Mouse (Mus musculus) forebrain, embryonic 13.5 days (tissue): ENCODE measurements at regions not wholly inside any gene's neighbourhood (a gene's known extent, or its start where the extent isn't known, plus 50 kb on each side); places are given as distances from the start of the nearest gene placed in this dataset.

Experiments
- ATAC-seq: fragments of 200-750 bp; cut with Nextera tagmentation; 2 replicates; pipeline ENCODE4 v1.8.0; 2017
- H3K27ac ChIP-seq: fragments of 300-500 bp; sonication (generic); 2 replicates; pipeline ENCODE4 v1.5.1; 2015; ENCODE audit warnings: inconsistent platforms, mild to moderate bottlenecking, moderate library complexity
- H3K27me3 ChIP-seq: fragments of 300-500 bp; sonication (generic); 2 replicates; pipeline ENCODE4 v1.6.1; 2015; ENCODE audit warnings: mild to moderate bottlenecking, inconsistent platforms
- H3K36me3 ChIP-seq: fragments of 300-500 bp; sonication (generic); 2 replicates; pipeline ENCODE4 v1.6.1; 2015; ENCODE audit warnings: mild to moderate bottlenecking, inconsistent platforms; ENCODE audit not compliant: poor library complexity, severe bottlenecking
- H3K4me1 ChIP-seq: fragments of 300-500 bp; sonication (generic); 2 replicates; pipeline ENCODE4 v1.6.1; 2015; ENCODE audit warnings: inconsistent platforms
- H3K4me2 ChIP-seq: fragments of 300-500 bp; sonication (generic); 2 replicates; pipeline ENCODE4 v1.6.1; 2015; ENCODE audit warnings: inconsistent platforms, mild to moderate bottlenecking, moderate library complexity
- H3K4me3 ChIP-seq: fragments of 300-500 bp; sonication (generic); 2 replicates; pipeline ENCODE4 v1.5.1; 2015; ENCODE audit warnings: mild to moderate bottlenecking, inconsistent platforms
- H3K9ac ChIP-seq: fragments of 300-500 bp; sonication (generic); 2 replicates; pipeline ENCODE4 v1.6.1; 2015; ENCODE audit warnings: mild to moderate bottlenecking, inconsistent platforms
- H3K9me3 ChIP-seq: fragments of 300-500 bp; sonication (generic); replicated peaks from 2 replicates; pipeline ENCODE4 v1.6.1; 2016; ENCODE audit warnings: inconsistent platforms
- WGBS: fragments of 180-500 bp; shearing (Covaris S2); methylation state at CpG from one replicate; pipeline ENCODE4 v1.1.7; 2015; 5-methylcytosine and 5-hydroxymethylcytosine counted together

- no peaks in the 10 kb centered on the region for H3K36me3 ChIP-seq
- no peak overlapping the region for H3K9ac ChIP-seq
- ATAC-seq = peak; percentile 61; the same call in 1 of the 2 replicates
- no peak overlapping the region for H3K27ac ChIP-seq
- H3K4me1 ChIP-seq = no peaks in the 10 kb centered on the region
- WGBS = 53% methylated on average over 4 of the region's 4 CpGs
- H3K27me3 ChIP-seq = no peaks in the 10 kb centered on the region
- no peak overlapping the region for H3K4me3 ChIP-seq
- no peaks in the 10 kb centered on the region for H3K9me3 ChIP-seq
- H3K4me2 ChIP-seq = no peak overlapping the region
Observed at GRCm38 (mm10) chr5:39557376-39558001, 197.8 kb downstream of the Hs3st1 start.

GRCm38 (mm10) chr5:39537044-39537443, 218.2 kb downstream of the Hs3st1 start:
- Histone ChIP-seq H3K9ac (no peak overlapping the region), H3K4me2 (no peak overlapping the region), H3K9me3 (no peaks in the 10 kb centered on the region), H3K27ac (no peak overlapping the region), H3K4me3 (no peak overlapping the region), H3K27me3 (no peaks in the 10 kb centered on the region), H3K4me1 (peaks cover 14% of the 10 kb centered on the region; the same call in 1 of the 2 replicates), H3K36me3 (no peaks in the 10 kb centered on the region)
- 33% methylated on average over 2 of the region's 2 CpGs for WGBS
- ATAC-seq = no peak

DNA sequence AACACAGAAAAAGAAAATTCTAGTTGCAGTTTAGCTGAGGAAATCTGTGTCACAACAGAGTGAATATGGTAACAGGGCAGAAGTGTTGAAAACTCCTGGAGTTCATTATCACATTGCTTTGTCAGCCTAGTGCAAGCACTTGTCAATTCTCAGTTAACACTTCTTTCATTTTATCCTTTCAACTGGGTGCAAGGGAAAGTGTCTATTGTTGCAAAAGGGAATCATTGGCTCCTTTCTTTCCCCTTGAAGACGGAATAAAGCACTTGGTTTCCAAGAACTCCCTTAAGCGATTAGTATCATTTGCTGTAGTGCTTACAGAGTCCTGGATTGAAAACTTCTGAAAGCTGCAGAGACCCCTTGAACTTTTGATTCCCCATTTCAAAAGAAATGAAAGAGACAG, 218.9 kb downstream of the Hs3st1 start:
- 20% methylated on average over 2 of the region's 2 CpGs for WGBS
- H3K36me3 ChIP-seq = no peaks in the 10 kb centered on the region
- ATAC-seq = 0 out of 2 replicates have a peak, but pooled peaks have one; percentile 36
- H3K27ac ChIP-seq = no peak overlapping the region
- H3K4me1 ChIP-seq = peaks cover 14% of the 10 kb centered on the region; the same call in 1 of the 2 replicates
- H3K27me3 ChIP-seq = no peaks in the 10 kb centered on the region
- H3K4me2 ChIP-seq = no peak overlapping the region
- no peaks in the 10 kb centered on the region for H3K9me3 ChIP-seq
- no peak overlapping the region for H3K4me3 ChIP-seq
- no peak overlapping the region for H3K9ac ChIP-seq

DNA sequence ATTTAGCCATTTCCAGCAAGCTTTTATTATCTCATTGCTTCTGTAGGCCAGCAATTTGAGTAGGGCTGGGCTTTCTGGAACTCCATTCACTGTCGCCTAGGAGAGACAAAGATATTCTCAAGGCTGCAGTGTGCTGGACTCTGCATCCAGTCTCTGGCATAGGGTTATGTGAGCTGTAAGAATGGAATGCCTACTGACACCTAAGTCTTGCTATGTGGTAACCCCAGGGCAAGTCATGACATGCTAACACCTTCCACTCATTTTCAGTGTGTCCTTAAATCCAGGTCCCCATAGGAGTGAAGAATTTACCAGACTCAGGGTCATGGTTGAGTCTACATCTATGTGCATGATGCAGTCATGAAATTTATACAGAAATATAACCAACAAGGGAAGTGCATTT, 245.0 kb downstream of the Hs3st1 start:
- no peak for ATAC-seq
- Histone ChIP-seq H3K9ac (no peak overlapping the region), H3K9me3 (no peaks in the 10 kb centered on the region), H3K4me3 (no peak overlapping the region), H3K36me3 (no peaks in the 10 kb centered on the region), H3K4me1 (no peaks in the 10 kb centered on the region), H3K27me3 (no peaks in the 10 kb centered on the region), H3K27ac (no peak overlapping the region), H3K4me2 (no peak overlapping the region)
- WGBS = 80% methylated on average over 1 of the region's 1 CpGs

DNA sequence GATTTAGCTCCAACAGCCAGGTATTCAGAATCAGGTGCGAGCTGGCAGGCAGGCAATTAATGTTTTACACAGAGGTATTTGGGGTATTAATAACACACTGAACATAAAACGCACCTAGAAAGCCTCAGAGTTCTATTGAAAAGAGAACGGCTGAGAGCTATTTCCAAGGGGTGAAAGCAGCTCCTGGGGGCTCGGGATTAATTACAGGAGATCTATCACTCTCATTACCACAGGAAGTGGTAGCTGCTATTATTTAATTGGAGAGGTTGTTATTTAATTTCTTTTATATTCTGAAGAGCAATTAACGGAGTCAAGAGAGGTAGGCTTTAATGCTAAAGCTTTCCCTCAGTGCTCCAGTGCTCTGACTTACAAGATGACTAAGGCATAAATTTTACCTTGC, 272.5 kb downstream of the Hs3st1 start:
- WGBS = 22% methylated on average over 5 of the region's 5 CpGs
- no peak for ATAC-seq
- H3K27ac ChIP-seq = no peak overlapping the region
- no peaks in the 10 kb centered on the region for H3K9me3 ChIP-seq
- no peak overlapping the region for H3K4me2 ChIP-seq
- no peaks in the 10 kb centered on the region for H3K4me1 ChIP-seq
- no peaks in the 10 kb centered on the region for H3K27me3 ChIP-seq
- no peak overlapping the region for H3K4me3 ChIP-seq
- H3K9ac ChIP-seq = no peak overlapping the region
- no peaks in the 10 kb centered on the region for H3K36me3 ChIP-seq

DNA sequence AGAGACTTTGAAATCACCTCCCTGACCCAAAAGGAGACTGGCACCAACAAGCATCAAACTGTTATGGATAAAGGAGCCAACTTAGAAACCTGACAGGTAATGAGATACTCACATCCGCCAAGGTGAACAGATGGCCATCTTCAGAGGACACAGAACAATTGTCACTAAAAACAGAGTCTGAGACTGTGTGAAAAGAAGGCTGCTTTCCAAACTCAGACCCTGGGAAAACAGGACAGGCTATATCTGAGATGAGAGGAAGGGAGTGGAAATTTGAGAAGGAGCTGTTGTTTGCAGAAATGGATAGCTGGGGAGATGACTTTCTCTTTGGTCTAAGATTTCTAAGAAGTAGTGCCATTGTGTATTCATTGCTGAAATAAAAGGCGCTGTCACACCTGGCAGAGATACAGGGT, 297.2 kb downstream of the Hs3st1 start:
- 82% methylated on average over 2 of the region's 2 CpGs for WGBS
- Histone ChIP-seq H3K4me3 (no peak overlapping the region), H3K27ac (no peak overlapping the region), H3K4me2 (no peak overlapping the region), H3K9ac (no peak overlapping the region), H3K4me1 (no peaks in the 10 kb centered on the region), H3K36me3 (no peaks in the 10 kb centered on the region), H3K27me3 (no peaks in the 10 kb centered on the region), H3K9me3 (no peaks in the 10 kb centered on the region)
- ATAC-seq = no peak

DNA sequence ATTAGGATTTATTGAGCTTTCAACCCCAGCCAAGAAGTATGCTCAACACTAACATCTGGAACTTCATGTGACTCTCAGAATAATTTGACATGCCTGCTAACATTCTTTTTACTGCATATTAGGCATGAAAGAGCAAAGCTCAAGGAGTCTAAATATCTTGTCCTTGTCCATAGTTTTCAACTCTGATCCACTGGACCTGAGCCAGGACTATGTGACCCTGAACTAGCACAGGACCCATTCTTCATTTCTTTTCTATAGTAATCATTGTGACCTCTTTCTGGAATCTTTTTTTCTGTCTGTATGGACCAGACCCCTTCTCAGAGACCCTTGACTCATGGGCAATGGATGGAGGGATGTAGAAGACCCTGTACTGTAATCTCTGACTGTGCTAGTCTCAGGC, 301.6 kb downstream of the Hs3st1 start:
- ATAC-seq = no peak

GRCm38 (mm10) chr5:39440817-39441216, 314.5 kb downstream of the Hs3st1 start:
- no peak for ATAC-seq
- Histone ChIP-seq H3K4me1 (no peaks in the 10 kb centered on the region), H3K27me3 (no peaks in the 10 kb centered on the region), H3K9me3 (no peaks in the 10 kb centered on the region), H3K36me3 (no peaks in the 10 kb centered on the region), H3K9ac (no peak overlapping the region), H3K27ac (no peak overlapping the region), H3K4me3 (no peak overlapping the region), H3K4me2 (no peak overlapping the region)
- 88% methylated on average over 3 of the region's 3 CpGs for WGBS

More for the DNA sequence above, 301.6 kb downstream of the Hs3st1 start:
- no peaks in the 10 kb centered on the region for H3K9me3 ChIP-seq
- no peaks in the 10 kb centered on the region for H3K27me3 ChIP-seq
- H3K4me1 ChIP-seq = no peaks in the 10 kb centered on the region
- no peaks in the 10 kb centered on the region for H3K36me3 ChIP-seq
- H3K27ac ChIP-seq = no peak overlapping the region
- H3K4me3 ChIP-seq = no peak overlapping the region
- H3K9ac ChIP-seq = no peak overlapping the region
- H3K4me2 ChIP-seq = no peak overlapping the region

GRCm38 (mm10) chr5:39437463-39438201, 317.6 kb downstream of the Hs3st1 start:
- Histone ChIP-seq H3K4me3 (no peak overlapping the region), H3K4me2 (no peak overlapping the region), H3K9me3 (no peaks in the 10 kb centered on the region), H3K27ac (no peak overlapping the region), H3K27me3 (no peaks in the 10 kb centered on the region), H3K36me3 (no peaks in the 10 kb centered on the region), H3K9ac (no peak overlapping the region), H3K4me1 (no peaks in the 10 kb centered on the region)
- 76% methylated on average over 4 of the region's 4 CpGs for WGBS
- no peak for ATAC-seq

DNA sequence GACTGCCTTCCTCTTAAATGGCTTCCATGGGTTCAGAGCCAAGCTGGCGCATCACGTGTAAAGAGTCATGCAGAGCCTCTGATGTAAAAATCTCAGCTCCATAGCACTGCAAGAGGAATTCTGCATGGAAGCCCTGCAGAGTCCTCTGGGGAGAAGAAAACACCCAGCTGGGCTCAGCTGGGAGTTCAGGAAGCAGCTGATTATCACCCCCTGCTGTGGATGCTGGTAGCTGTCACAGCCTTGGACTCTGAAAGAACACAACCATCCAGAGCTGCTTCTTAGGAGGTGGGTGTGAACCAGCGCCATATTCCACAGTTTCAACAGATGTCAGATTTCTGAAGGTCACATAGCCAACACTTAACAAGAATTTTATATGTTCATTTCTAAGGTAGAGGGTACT, 329.2 kb downstream of the Hs3st1 start:
- ATAC-seq = no peak
- no peak overlapping the region for H3K4me3 ChIP-seq
- no peak overlapping the region for H3K4me2 ChIP-seq
- H3K27me3 ChIP-seq = no peaks in the 10 kb centered on the region
- no peaks in the 10 kb centered on the region for H3K36me3 ChIP-seq
- H3K4me1 ChIP-seq = peaks cover 9% of the 10 kb centered on the region; the same call in 1 of the 2 replicates
- no peaks in the 10 kb centered on the region for H3K9me3 ChIP-seq
- 79% methylated on average over 3 of the region's 3 CpGs for WGBS
- no peak overlapping the region for H3K9ac ChIP-seq
- H3K27ac ChIP-seq = no peak overlapping the region

DNA sequence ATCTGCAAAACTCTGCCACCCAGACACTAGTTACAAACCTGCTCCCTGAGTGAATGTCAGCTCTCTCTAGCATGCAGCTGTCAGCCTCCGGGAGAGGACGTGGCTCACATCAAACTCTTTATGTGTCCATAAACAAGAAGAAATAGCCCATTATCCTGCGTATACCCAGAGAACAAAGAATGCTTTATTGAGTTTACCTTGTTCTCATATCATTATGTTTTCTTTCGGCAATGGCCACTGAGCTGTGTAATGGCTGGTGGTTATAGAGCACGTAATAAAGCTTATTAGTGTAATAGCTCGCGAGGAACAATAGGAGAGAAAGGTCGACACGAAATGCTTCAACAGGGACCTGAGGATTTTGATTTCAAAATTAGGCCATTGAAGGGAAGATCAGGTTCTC, 331.6 kb downstream of the Hs3st1 start:
- Histone ChIP-seq H3K4me2 (no peak overlapping the region), H3K9me3 (no peaks in the 10 kb centered on the region), H3K27me3 (no peaks in the 10 kb centered on the region), H3K4me1 (peaks cover 14% of the 10 kb centered on the region; the same call in 1 of the 2 replicates), H3K27ac (no peak overlapping the region), H3K36me3 (no peaks in the 10 kb centered on the region), H3K9ac (no peak overlapping the region), H3K4me3 (no peak overlapping the region)
- ATAC-seq = no peak
- WGBS = 32% methylated on average over 9 of the region's 9 CpGs

- H3K9ac ChIP-seq = no peak overlapping the region
- ATAC-seq = peak; percentile 60
- H3K4me1 ChIP-seq = peaks cover 29% of the 10 kb centered on the region
- no peaks in the 10 kb centered on the region for H3K9me3 ChIP-seq
- no peak overlapping the region for H3K27ac ChIP-seq
- H3K27me3 ChIP-seq = no peaks in the 10 kb centered on the region
- H3K4me3 ChIP-seq = no peak overlapping the region
- H3K4me2 ChIP-seq = no peak overlapping the region
- 82% methylated on average over 1 of the region's 1 CpGs for WGBS
- H3K36me3 ChIP-seq = no peaks in the 10 kb centered on the region
Observed at GRCm38 (mm10) chr5:39418795-39419194, 336.5 kb downstream of the Hs3st1 start.

DNA sequence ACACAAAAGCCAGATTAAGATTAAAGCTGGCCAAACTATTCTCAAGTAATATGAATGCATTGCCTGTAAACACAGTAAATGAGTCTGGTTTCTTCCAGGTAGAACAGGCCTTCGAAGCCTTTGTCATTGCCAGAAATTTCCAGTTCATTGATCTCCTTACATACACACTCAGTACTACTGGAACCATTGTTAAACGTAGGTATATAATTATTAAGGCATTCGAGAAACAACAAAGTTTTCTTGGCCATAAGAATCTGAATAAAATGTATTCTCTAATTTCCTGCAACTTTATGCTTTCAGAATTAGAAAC, 337.5 kb downstream of the Hs3st1 start:
- Histone ChIP-seq H3K4me2 (no peak overlapping the region), H3K27ac (no peak overlapping the region), H3K4me3 (no peak overlapping the region), H3K36me3 (no peaks in the 10 kb centered on the region), H3K27me3 (no peaks in the 10 kb centered on the region), H3K9ac (no peak overlapping the region), H3K4me1 (peaks cover 22% of the 10 kb centered on the region), H3K9me3 (no peaks in the 10 kb centered on the region)
- WGBS = 31% methylated on average over 3 of the region's 3 CpGs
- ATAC-seq = peak; percentile 50; the same call in 1 of the 2 replicates
